Mouse (Mus musculus) midbrain, embryonic 13.5 days (tissue): ENCODE results near the gene Immp2l. TPM values are rescaled to one million over a fixed set of nuclear protein-coding genes. Genes with fewer than 3 reads are reported as not detected.

Source experiments
- ATAC-seq: fragments of 200-750 bp; cut with Nextera tagmentation; 2 replicates; pipeline ENCODE4 v1.8.0; 2017; ENCODE audit warnings: mild to moderate bottlenecking, moderate TSS enrichment, moderate library complexity
- H3K27ac ChIP-seq: fragments of 300-500 bp; sonication (generic); 2 replicates; pipeline ENCODE4 v1.5.1; 2015; ENCODE audit warnings: inconsistent platforms, mild to moderate bottlenecking, moderate library complexity
- H3K27me3 ChIP-seq: fragments of 300-500 bp; sonication (generic); 2 replicates; pipeline ENCODE4 v1.6.1; 2015; ENCODE audit warnings: mild to moderate bottlenecking, inconsistent platforms
- H3K36me3 ChIP-seq: fragments of 300-500 bp; sonication (generic); 2 replicates; pipeline ENCODE4 v1.6.1; 2015; ENCODE audit warnings: mild to moderate bottlenecking, inconsistent platforms
- H3K4me1 ChIP-seq: fragments of 300-500 bp; sonication (generic); replicated peaks from 2 replicates; pipeline ENCODE4 v1.6.1; 2015; ENCODE audit warnings: inconsistent platforms
- H3K4me2 ChIP-seq: fragments of 300-500 bp; sonication (generic); replicated peaks from 2 replicates; pipeline ENCODE4 v1.6.1; 2015; ENCODE audit warnings: moderate library complexity, mild to moderate bottlenecking, inconsistent platforms
- H3K4me3 ChIP-seq: fragments of 300-500 bp; sonication (generic); replicated peaks from 2 replicates; pipeline ENCODE4 v1.5.1; 2015; ENCODE audit warnings: mild to moderate bottlenecking, inconsistent platforms
- H3K9ac ChIP-seq: fragments of 300-500 bp; sonication (generic); replicated peaks from 2 replicates; pipeline ENCODE4 v1.6.1; 2015; ENCODE audit warnings: mild to moderate bottlenecking, inconsistent platforms
- H3K9me3 ChIP-seq: fragments of 300-500 bp; sonication (generic); 2 replicates; pipeline ENCODE4 v1.6.1; 2016; ENCODE audit warnings: mild to moderate bottlenecking, inconsistent platforms
- WGBS: fragments of 180-500 bp; shearing (Covaris S2); methylation state at CpG from one replicate; pipeline ENCODE4 v1.1.7; 2015; 5-methylcytosine and 5-hydroxymethylcytosine counted together
- polyA plus RNA-seq: library from polyadenylated mRNA; unstranded; fragments of >200 nt; fragmentation: Nextera tagmentation; extraction: Ambion mirVana; gene quantifications from 2 replicates; pipeline ENCODE4 v1.2.1, GENCODE M21; 2015

The Immp2l gene
- polyA plus RNA-seq, 1 experiment from 2014 or later: 5.5 TPM

GRCm38 (mm10) chr12:41483593-41484451 lies 459.9 kb downstream of the Immp2l start:
- peak overlapping the region; percentile 83 for H3K9ac ChIP-seq
- peak overlapping the region; percentile 94 for H3K27ac ChIP-seq
- no peaks in the 10 kb centered on the region for H3K27me3 ChIP-seq
- H3K4me1 ChIP-seq: peaks cover 29% of the 10 kb centered on the region
- 31% methylated on average over 23 of the region's 23 CpGs for WGBS
- H3K4me3 ChIP-seq: peak overlapping the region; percentile 57
- ATAC-seq: no peak
- H3K4me2 ChIP-seq: peak overlapping the region; percentile 64
- H3K9me3 ChIP-seq: no peaks in the 10 kb centered on the region
- no peaks in the 10 kb centered on the region for H3K36me3 ChIP-seq

- peak overlapping the region; percentile 57 for H3K4me3 ChIP-seq
- WGBS: 10% methylated on average over 16 of the region's 16 CpGs
- H3K4me1 ChIP-seq: peaks cover 29% of the 10 kb centered on the region
- H3K27me3 ChIP-seq: no peaks in the 10 kb centered on the region
- peak overlapping the region; percentile 83 for H3K9ac ChIP-seq
- ATAC-seq: peak; percentile 24
- peak overlapping the region; percentile 94 for H3K27ac ChIP-seq
- H3K4me2 ChIP-seq: peak overlapping the region; percentile 64
- H3K36me3 ChIP-seq: no peaks in the 10 kb centered on the region
- no peaks in the 10 kb centered on the region for H3K9me3 ChIP-seq
Measured at GRCm38 (mm10) chr12:41484689-41485511, 461.0 kb downstream of the Immp2l start.

DNA sequence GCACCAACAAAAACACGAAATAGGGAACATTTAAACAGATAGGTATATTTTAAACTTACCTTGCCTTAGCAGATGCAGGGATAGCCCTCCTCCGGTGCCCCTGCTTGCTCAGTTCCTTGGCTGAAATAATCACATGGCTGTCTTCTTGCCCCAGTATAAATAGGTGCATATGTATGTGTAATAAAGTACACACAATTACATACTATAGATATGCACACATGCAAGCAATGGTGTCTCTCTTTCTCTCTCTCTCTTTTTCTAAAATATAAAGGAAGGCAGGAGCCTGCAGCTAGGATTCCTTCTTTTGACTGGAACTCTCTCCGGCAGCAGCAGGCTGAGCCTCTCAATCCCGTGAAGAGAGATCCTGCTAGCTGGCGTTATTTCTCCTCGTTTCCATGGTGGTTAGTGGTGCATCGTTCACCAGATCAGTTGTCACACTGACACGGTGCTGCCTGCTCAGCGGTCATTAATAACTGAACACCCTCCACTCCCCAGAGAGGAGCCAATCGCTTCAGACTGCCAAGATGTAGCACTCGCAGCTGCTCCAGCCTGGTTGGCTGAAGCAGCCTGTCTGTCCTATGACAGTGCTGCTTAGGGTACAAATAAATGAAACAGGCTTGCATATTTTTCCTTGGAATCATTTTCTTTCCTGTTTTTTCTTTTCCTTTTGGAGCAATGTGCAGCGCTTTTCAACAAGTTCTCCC lies 461.8 kb downstream of the Immp2l start:
- WGBS: 9% methylated on average over 12 of the region's 12 CpGs
- Histone ChIP-seq H3K4me1 (peaks cover 29% of the 10 kb centered on the region), H3K9ac (peak overlapping the region; percentile 83), H3K27ac (peak overlapping the region; percentile 94), H3K36me3 (no peaks in the 10 kb centered on the region), H3K4me3 (peak overlapping the region; percentile 57), H3K9me3 (no peaks in the 10 kb centered on the region), H3K27me3 (no peaks in the 10 kb centered on the region), H3K4me2 (peak overlapping the region; percentile 64)
- ATAC-seq: peak; percentile 97

DNA sequence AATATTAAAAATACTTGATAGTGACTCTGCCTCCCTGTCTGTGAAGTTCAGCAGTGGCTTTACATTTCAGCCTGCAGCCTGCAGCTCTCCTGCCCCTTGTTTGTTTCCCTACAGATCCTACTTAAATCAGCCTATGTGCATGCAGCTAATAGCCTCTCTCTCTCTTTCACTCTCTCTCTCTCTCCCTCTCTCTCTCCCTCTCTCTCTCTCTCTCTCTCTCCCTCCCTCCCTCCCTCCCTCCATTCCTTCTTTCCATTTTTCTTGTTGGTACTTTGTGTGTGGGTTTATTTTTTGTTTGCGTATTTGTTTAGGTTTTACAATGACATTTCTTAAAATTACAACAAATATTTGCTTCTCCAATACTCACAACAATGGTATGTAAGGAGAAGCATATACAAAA lies 462.4 kb downstream of the Immp2l start, which contains the start of gene Lrrn3:
Gene Lrrn3, minus strand, starts transcription at position 101 of the 400 bp plus-strand sequence.
- peak within 1 kb of the TSS; percentile 83 for H3K9ac ChIP-seq
- no peaks in the 10 kb centered on the region for H3K27me3 ChIP-seq
- ATAC-seq: peak; percentile 17; the same call in 1 of the 2 replicates
- peak within 1 kb of the TSS; percentile 64 for H3K4me2 ChIP-seq
- H3K36me3 ChIP-seq: no peaks in the 10 kb centered on the region
- peaks cover 28% of the 10 kb centered on the region for H3K4me1 ChIP-seq
- H3K9me3 ChIP-seq: no peaks in the 10 kb centered on the region
- H3K4me3 ChIP-seq: peak within 1 kb of the TSS; percentile 57
- H3K27ac ChIP-seq: peak within 1 kb of the TSS; percentile 94
- WGBS: 83% methylated on average over 1 of the region's 1 CpGs

- no peaks in the 10 kb centered on the region for H3K9me3 ChIP-seq
- no peak overlapping the region for H3K9ac ChIP-seq
- H3K27me3 ChIP-seq: no peaks in the 10 kb centered on the region
- peak; percentile 53 for ATAC-seq
- no peak overlapping the region for H3K4me3 ChIP-seq
- no peak overlapping the region for H3K27ac ChIP-seq
- WGBS: 33% methylated on average over 5 of the region's 5 CpGs
- H3K4me1 ChIP-seq: peaks cover 23% of the 10 kb centered on the region
- no peaks in the 10 kb centered on the region for H3K36me3 ChIP-seq
- no peak overlapping the region for H3K4me2 ChIP-seq
Measured at GRCm38 (mm10) chr12:41487005-41487404, 463.1 kb downstream of the Immp2l start.

- no peak overlapping the region for H3K4me2 ChIP-seq
- peak; percentile 43; the same call in 1 of the 2 replicates for ATAC-seq
- no peak overlapping the region for H3K9ac ChIP-seq
- no peaks in the 10 kb centered on the region for H3K27me3 ChIP-seq
- WGBS: 43% methylated on average over 10 of the region's 10 CpGs
- H3K27ac ChIP-seq: no peak overlapping the region
- no peaks in the 10 kb centered on the region for H3K4me1 ChIP-seq
- no peak overlapping the region for H3K4me3 ChIP-seq
- H3K9me3 ChIP-seq: no peaks in the 10 kb centered on the region
- no peaks in the 10 kb centered on the region for H3K36me3 ChIP-seq
Measured at GRCm38 (mm10) chr12:41494620-41495019, 470.7 kb downstream of the Immp2l start.

- 89% methylated on average over 9 of the region's 9 CpGs for WGBS
- no peak overlapping the region for H3K9ac ChIP-seq
- no peak overlapping the region for H3K4me3 ChIP-seq
- no peaks in the 10 kb centered on the region for H3K4me1 ChIP-seq
- no peak overlapping the region for H3K27ac ChIP-seq
- no peaks in the 10 kb centered on the region for H3K27me3 ChIP-seq
- no peaks in the 10 kb centered on the region for H3K9me3 ChIP-seq
- ATAC-seq: no peak
- H3K4me2 ChIP-seq: no peak overlapping the region
- H3K36me3 ChIP-seq: no peaks in the 10 kb centered on the region
Measured at GRCm38 (mm10) chr12:41500049-41500820, 476.3 kb downstream of the Immp2l start.

GRCm38 (mm10) chr12:41508610-41509009 lies 484.7 kb downstream of the Immp2l start:
- Histone ChIP-seq H3K27ac (no peak overlapping the region), H3K4me3 (no peak overlapping the region), H3K9me3 (no peaks in the 10 kb centered on the region), H3K4me2 (no peak overlapping the region), H3K27me3 (no peaks in the 10 kb centered on the region), H3K4me1 (no peaks in the 10 kb centered on the region), H3K9ac (no peak overlapping the region), H3K36me3 (no peaks in the 10 kb centered on the region)
- WGBS: 85% methylated on average over 4 of the region's 4 CpGs
- ATAC-seq: no peak

GRCm38 (mm10) chr12:41510588-41510987 lies 486.7 kb downstream of the Immp2l start:
- Histone ChIP-seq H3K27me3 (no peaks in the 10 kb centered on the region), H3K9ac (no peak overlapping the region), H3K4me2 (no peak overlapping the region), H3K4me1 (no peaks in the 10 kb centered on the region), H3K36me3 (no peaks in the 10 kb centered on the region), H3K27ac (no peak overlapping the region), H3K9me3 (no peaks in the 10 kb centered on the region), H3K4me3 (no peak overlapping the region)
- no peak for ATAC-seq
- WGBS: 91% methylated on average over 3 of the region's 3 CpGs

- Histone ChIP-seq H3K4me3 (no peak overlapping the region), H3K36me3 (no peaks in the 10 kb centered on the region)
Measured at GRCm38 (mm10) chr12:41518897-41519296, 495.0 kb downstream of the Immp2l start.

DNA sequence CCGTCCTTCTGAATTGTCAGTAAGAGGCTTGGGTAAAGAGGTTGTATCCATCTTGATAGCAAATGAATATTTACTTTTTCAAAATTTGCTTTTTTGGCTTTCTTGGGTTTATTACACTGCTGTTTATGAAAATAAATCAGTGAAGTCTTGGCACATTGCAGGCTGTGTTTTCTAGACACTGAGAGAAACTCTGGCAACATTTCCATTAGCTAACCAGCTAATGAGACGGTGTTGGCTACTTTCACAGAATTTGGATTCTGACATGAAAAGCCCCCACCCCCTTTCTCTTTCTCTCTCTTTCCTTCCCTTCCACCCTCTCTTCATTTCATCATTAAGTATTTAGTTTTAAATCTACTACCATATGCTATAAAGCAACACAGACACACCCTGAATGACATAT lies 496.4 kb downstream of the Immp2l start:
- Histone ChIP-seq H3K4me3 (no peak overlapping the region), H3K4me2 (no peak overlapping the region), H3K27ac (no peak overlapping the region), H3K27me3 (no peaks in the 10 kb centered on the region), H3K36me3 (no peaks in the 10 kb centered on the region), H3K4me1 (no peaks in the 10 kb centered on the region), H3K9ac (no peak overlapping the region), H3K9me3 (no peaks in the 10 kb centered on the region)
- no peak for ATAC-seq
- WGBS: 93% methylated on average over 2 of the region's 2 CpGs

More at GRCm38 (mm10) chr12:41518897-41519296, 495.0 kb downstream of the Immp2l start:
- Histone ChIP-seq H3K4me2 (no peak overlapping the region), H3K27ac (no peak overlapping the region), H3K27me3 (no peaks in the 10 kb centered on the region), H3K4me1 (no peaks in the 10 kb centered on the region), H3K9ac (no peak overlapping the region), H3K9me3 (no peaks in the 10 kb centered on the region)
- 66% methylated on average over 5 of the region's 5 CpGs for WGBS
- ATAC-seq: no peak
